Mouse (Mus musculus) ZHBTc4 (cell line): ENCODE measurements at regions not wholly inside any gene's neighbourhood (a gene's known extent, or its start where the extent isn't known, plus 50 kb on each side); places are given as distances from the start of the nearest gene placed in this dataset.
A peak's percentile ranks its signal among the peaks of the same experiment; 100 is the strongest.

Experiments
- DNase-seq: peaks from one replicate; pipeline ENCODE4 v3.0.0-alpha.2; 2011; ENCODE audit warnings: low read depth, low spot score

GRCm38 (mm10) chr13:110895349-110895748, 359.5 kb upstream of the Actbl2 start:
- no peak for DNase-seq

DNA sequence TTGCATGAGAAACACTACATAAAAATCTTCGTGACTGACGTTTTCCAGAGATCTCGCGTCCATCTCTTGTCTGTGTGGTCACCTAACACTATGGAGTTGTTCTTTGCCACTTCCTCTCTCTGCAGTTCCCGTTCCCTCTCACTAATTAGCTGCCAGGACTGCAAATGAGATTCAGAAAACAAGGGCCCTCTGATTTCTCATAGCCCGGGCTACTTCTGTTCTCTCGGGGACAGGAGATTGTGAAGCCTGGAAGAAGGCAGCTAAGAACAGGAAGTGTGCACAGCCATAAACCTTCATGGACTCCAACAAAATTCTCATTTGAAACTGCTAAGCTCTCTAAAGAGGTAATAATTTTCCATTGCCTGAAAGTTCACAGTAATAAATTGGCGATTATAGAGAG, 358.9 kb upstream of the Actbl2 start:
- DNase-seq = no peak

GRCm38 (mm10) chr13:110897621-110898020, 357.2 kb upstream of the Actbl2 start:
- DNase-seq = no peak

DNA sequence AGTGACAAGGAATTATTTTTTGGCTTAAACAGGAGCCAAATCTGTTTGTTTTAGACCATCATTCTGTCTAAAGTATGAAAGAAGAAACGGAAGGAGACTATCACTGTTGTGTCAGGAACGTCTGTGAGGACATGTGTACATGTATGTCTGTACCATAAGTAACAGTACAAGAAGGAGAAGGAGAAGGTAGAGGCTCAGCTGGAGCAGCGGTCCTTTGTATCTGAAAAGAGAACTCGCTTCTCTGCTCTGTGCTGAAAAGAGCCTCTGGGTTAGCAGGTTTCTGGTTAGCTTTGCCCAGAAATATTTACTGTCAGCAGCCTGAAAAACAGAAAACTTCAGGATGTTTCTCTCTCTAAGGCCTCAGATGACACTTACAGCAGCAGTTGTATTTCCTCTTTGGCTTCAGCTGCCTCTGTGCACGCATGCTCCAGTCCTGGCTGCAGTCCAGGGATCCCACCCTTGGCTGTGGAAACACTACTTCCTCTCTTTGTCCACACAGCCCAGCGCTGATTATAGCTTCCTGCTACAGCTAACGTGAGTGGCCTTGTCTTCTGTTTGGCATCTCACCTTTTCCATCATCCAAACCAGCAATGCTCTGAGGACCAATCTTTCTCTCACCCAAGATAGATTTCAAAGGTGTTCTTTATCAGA, 351.7 kb upstream of the Actbl2 start:
- no peak for DNase-seq

GRCm38 (mm10) chr13:110907319-110907955, 347.4 kb upstream of the Actbl2 start:
- DNase-seq = peak; percentile 7

DNA sequence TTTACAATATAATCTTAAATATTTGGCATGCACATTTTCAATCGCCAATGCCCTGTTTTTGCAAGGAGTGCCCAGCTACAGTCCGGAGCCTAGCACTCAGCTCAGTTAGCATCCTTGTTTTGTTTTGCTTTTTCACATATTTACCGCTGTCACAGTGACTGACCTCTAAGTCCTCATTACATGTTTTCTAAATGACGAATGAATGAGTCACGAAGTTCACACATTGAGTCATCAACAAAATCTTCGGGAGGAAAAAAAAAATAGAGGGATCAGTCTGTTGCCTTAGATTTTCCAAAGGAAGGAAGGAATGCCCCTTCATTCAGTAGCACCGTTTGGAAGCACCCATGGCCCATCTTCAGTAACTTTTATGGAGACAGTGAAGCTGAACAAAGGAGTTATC, 342.9 kb upstream of the Actbl2 start:
- no peak for DNase-seq

DNA sequence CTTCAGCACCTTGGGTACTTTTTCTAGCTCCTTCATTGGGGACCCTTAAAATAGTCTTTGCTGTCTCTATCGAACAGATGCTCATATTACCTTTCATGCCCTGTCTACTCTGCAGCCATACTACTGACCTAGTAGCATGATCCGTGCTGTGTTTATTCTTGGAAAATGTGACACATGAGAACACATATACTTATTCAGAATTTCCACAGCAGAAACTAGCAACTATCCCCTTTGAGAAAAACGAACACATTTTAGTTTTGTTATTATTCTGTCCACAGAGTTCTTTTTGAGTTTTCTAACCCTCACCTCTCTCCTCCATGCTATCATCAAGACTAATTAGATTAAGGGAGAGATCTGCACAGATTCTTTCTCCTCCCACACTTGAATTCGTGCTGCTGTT, 341.6 kb upstream of the Actbl2 start:
- no peak for DNase-seq

DNA sequence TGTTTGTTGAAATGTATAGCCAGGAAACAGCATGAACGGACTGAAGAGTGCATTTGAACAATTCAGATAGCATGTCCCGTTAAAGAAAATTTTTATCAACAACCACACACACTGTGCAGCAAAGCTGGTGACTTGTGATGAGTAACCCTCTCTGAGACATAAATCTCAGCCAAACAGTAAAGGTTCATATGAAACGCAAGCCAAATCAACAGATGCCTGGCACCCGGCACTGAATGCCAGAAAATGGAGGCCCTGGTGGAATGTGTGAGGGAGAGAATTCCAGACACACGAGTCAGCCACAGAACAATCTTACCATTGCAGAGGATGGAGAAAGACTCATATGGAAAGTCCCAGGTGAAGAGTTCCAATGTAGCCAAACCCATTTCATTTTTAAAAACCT, 341.1 kb upstream of the Actbl2 start:
- DNase-seq = no peak

DNA sequence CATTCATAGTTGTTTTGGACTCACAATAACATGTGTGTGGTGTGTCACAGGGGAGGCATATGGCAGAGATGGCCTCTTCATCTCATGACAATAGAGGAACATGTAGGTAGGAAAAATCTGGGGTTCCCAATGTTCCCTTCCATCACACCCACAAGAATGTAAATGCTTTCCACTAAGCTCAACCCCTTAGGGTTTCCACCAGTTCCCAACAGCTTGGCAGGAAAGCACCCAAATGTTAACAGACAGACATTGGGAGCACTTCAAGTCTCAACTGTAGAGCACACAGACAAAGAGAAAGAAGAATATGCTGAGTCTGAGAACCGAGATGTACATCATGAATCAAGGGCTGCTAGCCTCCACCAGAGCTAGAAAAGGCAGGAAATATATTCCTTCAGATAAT, 339.7 kb upstream of the Actbl2 start:
- DNase-seq = no peak

- DNase-seq = no peak
Observed at GRCm38 (mm10) chr13:110923936-110924335, 330.9 kb upstream of the Actbl2 start.

DNA sequence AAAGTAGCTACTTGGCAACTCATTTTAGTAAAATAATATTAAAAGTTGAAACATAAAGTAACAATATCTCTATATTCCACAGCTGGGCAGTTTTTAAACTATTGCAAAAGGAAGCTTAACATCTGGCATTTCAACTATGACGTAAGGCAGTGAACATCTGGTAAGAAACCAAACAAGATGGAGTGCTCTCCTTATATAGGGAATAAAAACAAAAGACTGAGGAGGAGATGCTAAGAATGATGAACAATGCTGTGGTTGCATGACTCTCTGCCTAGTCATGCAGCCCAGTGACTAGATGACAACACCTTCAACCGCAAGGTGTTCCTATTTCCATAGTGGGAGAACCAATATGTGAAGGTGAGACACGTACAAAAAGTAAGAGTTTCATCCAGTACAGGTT, 329.9 kb upstream of the Actbl2 start:
- no peak for DNase-seq

- no peak for DNase-seq
Observed at GRCm38 (mm10) chr13:110928143-110928542, 326.7 kb upstream of the Actbl2 start.

DNA sequence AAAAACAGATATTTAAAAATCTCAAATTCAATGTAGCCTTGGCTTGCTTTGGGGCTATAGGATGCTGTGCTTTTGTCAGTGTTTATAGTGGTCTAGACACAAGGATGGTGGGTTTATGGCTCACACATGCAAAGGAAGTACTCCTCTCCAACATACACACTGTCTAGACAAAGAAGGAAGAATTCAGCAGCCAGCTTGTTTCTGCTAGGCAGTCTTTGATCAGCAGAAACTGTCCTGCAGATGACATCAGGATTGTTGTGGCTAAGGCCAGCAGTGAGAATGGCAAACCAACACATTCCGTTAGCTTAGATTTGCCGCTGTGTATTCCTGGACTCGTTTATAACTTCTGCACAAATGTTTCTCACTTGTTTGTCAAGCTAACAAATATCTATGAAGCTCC, 325.9 kb upstream of the Actbl2 start:
- no peak for DNase-seq

- DNase-seq = no peak
Observed at GRCm38 (mm10) chr13:110929579-110929978, 325.2 kb upstream of the Actbl2 start.

GRCm38 (mm10) chr13:110941587-110941986, 313.2 kb upstream of the Actbl2 start:
- no peak for DNase-seq

GRCm38 (mm10) chr13:110942986-110943644, 311.7 kb upstream of the Actbl2 start:
- DNase-seq = no peak

DNA sequence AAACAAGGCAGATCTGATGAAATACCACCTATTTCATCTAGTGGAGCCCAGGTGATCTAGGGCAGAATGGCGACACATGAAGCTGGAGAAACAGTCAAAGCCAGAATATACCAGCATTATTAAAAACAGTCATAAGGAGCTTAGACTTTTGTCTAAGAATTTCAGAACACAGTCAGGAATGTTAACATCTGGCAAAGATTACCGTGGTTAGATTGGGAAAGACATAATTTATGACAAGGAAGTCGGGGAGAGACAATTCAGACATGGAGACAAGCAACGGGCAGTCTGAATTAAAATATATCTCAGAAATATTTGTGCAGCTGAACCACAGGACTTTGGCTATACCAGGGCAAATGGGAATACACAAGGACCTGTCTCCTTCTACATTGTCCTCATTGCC, 310.8 kb upstream of the Actbl2 start:
- no peak for DNase-seq

- no peak for DNase-seq
Observed at GRCm38 (mm10) chr13:110944683-110945082, 310.1 kb upstream of the Actbl2 start.

DNA sequence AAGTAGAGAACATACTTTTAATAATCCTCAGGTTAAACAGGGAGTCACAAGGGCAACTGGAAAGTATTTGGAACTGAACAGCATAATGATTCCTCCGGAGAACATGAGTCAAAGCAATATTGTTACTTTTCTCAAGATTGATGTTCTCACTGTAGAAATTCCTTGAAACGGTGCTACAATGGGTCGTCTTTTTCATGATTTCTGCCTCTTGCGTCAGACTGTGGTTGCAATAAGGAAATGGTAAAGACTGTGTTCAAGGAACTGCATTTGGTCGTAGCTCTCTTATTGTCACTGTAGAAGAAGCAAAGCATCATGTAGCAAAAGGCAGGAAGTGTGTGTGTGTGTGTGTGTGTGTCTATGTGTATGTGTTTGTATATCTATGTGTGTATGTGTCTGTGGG, 294.6 kb upstream of the Actbl2 start:
- DNase-seq = no peak

GRCm38 (mm10) chr13:110967109-110967508, 287.7 kb upstream of the Actbl2 start:
- DNase-seq = peak; percentile 44

- peak; percentile 84 for DNase-seq
Observed at GRCm38 (mm10) chr13:110967626-110968506, 286.9 kb upstream of the Actbl2 start.

- DNase-seq = peak; percentile 27
Observed at GRCm38 (mm10) chr13:110968507-110968905, 286.3 kb upstream of the Actbl2 start.
